Mouse (Mus musculus) liver, embryonic 16.5 days (tissue): Measurements from ENCODE around the gene Rbpj. TPM values are rescaled to one million over a fixed set of nuclear protein-coding genes. Genes with fewer than 3 reads are reported as not detected.

Experiments used
- ATAC-seq: fragments of 200-750 bp; cut with Nextera tagmentation; 2 replicates; pipeline ENCODE4 v1.8.0; 2017; ENCODE audit warnings: low read depth, mild to moderate bottlenecking, moderate number of reproducible peaks, moderate library complexity
- H3K27ac ChIP-seq: fragments of 300-500 bp; sonication (generic); 2 replicates; pipeline ENCODE4 v1.5.1; 2014; ENCODE audit warnings: mild to moderate bottlenecking, low read length
- H3K27me3 ChIP-seq: fragments of 300-500 bp; sonication (generic); 2 replicates; pipeline ENCODE4 v1.6.1; 2014; ENCODE audit warnings: low read depth, low read length, mixed read lengths; ENCODE audit not compliant: control insufficient read depth, insufficient read depth
- H3K36me3 ChIP-seq: fragments of 300-500 bp; sonication (generic); 2 replicates; pipeline ENCODE4 v1.6.1; 2014; ENCODE audit warnings: mild to moderate bottlenecking; ENCODE audit not compliant: control insufficient read depth, insufficient read depth
- H3K4me1 ChIP-seq: fragments of 300-500 bp; sonication (generic); 2 replicates; pipeline ENCODE4 v1.6.1; 2014; ENCODE audit warnings: low read depth, low read length, mixed read lengths; ENCODE audit not compliant: control insufficient read depth
- H3K4me2 ChIP-seq: fragments of 300-500 bp; sonication (generic); 2 replicates; pipeline ENCODE4 v1.6.1; 2014; ENCODE audit warnings: low read depth, low read length, mixed read lengths
- H3K4me3 ChIP-seq: fragments of 300-500 bp; sonication (generic); 2 replicates; pipeline ENCODE4 v1.5.1; 2014; ENCODE audit warnings: low read depth, mild to moderate bottlenecking, low read length
- H3K9ac ChIP-seq: fragments of 300-500 bp; sonication (generic); 2 replicates; pipeline ENCODE4 v1.6.1; 2014; ENCODE audit warnings: low read depth, low read length
- H3K9me3 ChIP-seq: fragments of 300-500 bp; sonication (generic); replicated peaks from 2 replicates; pipeline ENCODE4 v1.6.1; 2016; ENCODE audit warnings: low read length; ENCODE audit not compliant: control insufficient read depth
- WGBS: fragments of 180-500 bp; shearing (Covaris S2); extraction: QIAGEN DNeasy Blood & Tissue Kit; methylation state at CpG from one replicate; pipeline ENCODE4 v1.1.7; 2014; ENCODE audit not compliant: insufficient replicate concordance; 5-methylcytosine and 5-hydroxymethylcytosine counted together
- polyA plus RNA-seq: library from polyadenylated mRNA; unstranded; fragments of >200 nt; fragmentation: Nextera tagmentation; extraction: Ambion mirVana; gene quantifications from 2 replicates; pipeline ENCODE4 v1.2.1, GENCODE M21; 2015

Gene Rbpj
- polyA plus RNA-seq, result 5.9 and 6.9 TPM in 2 replicates

DNA sequence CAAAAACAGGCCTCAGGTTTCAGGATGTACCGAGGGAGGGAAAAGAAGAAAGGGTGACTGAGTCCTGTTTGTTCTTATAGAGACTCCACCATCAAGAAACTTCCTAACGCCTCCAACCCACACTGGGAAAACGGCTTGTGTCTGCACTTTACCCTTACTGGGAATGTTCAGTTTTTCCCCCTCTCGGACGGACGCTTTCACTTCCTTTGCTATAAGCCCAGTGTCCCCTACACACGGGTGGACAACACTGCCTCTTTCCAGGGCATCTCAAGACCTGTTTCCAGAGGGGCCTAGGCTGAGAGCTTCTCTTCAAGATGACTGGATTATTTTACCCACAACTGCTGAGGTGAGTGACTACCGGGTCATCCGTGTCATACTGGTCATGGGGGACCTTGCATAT lies at the start of gene Rbpj:
Rbpj (plus strand) TSS at position 270 of the 400 bp plus-strand sequence.
- 71% methylated on average over 9 of the region's 9 CpGs for WGBS
- Histone ChIP-seq H3K4me2 (no peak within 1 kb of the TSS), H3K27ac (no peak within 1 kb of the TSS), H3K9me3 (no peaks in the 10 kb centered on the region), H3K27me3 (no peaks in the 10 kb centered on the region), H3K9ac (no peak within 1 kb of the TSS), H3K4me1 (no peaks in the 10 kb centered on the region), H3K4me3 (no peak within 1 kb of the TSS), H3K36me3 (no peaks in the 10 kb centered on the region)
- no peak for ATAC-seq

- H3K4me3 ChIP-seq, result no peak overlapping the region
- 22% methylated on average over 1 of the region's 1 CpGs for WGBS
These were observed 45.2 kb upstream of the Rbpj start for GRCm38 (mm10) chr5:53420777-53421176.

GRCm38 (mm10) chr5:53421291-53421690 lies 44.7 kb upstream of the Rbpj start:
- Histone ChIP-seq H3K4me3 (no peak overlapping the region), H3K36me3 (no peaks in the 10 kb centered on the region), H3K9ac (no peak overlapping the region), H3K4me2 (no peak overlapping the region), H3K9me3 (no peaks in the 10 kb centered on the region), H3K27me3 (no peaks in the 10 kb centered on the region), H3K4me1 (no peaks in the 10 kb centered on the region), H3K27ac (no peak overlapping the region)
- WGBS, result 12% methylated on average over 4 of the region's 4 CpGs
- ATAC-seq, result no peak

More at GRCm38 (mm10) chr5:53420777-53421176, 45.2 kb upstream of the Rbpj start:
- H3K4me2 ChIP-seq, result no peak overlapping the region
- H3K36me3 ChIP-seq, result no peaks in the 10 kb centered on the region
- H3K4me1 ChIP-seq, result no peaks in the 10 kb centered on the region
- no peaks in the 10 kb centered on the region for H3K9me3 ChIP-seq
- H3K9ac ChIP-seq, result no peak overlapping the region
- no peak for ATAC-seq
- H3K27ac ChIP-seq, result no peak overlapping the region
- H3K27me3 ChIP-seq, result no peaks in the 10 kb centered on the region

GRCm38 (mm10) chr5:53427411-53427810 lies 38.5 kb upstream of the Rbpj start:
- 56% methylated on average over 4 of the region's 4 CpGs for WGBS
- H3K27me3 ChIP-seq, result no peaks in the 10 kb centered on the region
- H3K4me3 ChIP-seq, result no peak overlapping the region
- no peak overlapping the region for H3K27ac ChIP-seq
- no peaks in the 10 kb centered on the region for H3K9me3 ChIP-seq
- no peak overlapping the region for H3K4me2 ChIP-seq
- no peaks in the 10 kb centered on the region for H3K36me3 ChIP-seq
- no peaks in the 10 kb centered on the region for H3K4me1 ChIP-seq
- no peak for ATAC-seq
- H3K9ac ChIP-seq, result no peak overlapping the region

DNA sequence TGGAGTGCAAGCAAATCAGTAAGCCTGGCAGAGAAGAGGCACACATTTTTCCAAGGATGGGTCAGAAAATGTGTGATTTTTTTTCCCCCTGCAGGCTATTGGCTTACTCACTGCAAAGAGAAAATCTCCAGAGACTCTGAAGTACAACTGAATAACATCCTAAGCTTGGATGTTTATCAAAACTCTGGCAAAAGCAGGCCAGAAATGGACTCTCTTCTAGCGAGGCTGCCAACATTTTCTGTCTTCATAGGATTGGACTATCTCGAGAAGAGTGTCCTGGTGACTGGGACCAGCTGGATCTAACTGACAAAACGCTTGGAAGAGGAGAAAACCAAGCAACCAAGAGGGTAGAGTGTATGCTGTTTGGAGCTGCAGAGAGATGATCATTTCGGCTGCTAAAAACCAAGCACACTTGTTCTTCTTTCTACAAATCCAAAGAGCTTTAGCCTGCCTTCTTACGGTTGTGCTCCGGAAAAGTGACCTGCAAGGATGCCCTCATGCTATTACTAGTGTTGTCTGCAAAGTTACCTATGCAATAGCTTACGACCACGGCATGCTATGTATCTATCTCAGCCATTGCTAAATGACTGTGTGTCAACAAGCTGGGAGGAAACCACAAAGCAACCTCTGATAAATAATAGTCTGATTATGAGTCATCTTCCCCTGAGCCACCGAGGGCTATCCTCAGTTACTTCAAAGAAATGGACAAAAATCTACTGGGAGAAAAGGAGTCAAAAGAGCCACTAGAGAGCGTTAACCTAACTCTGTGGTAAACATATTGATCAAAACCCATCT lies 36.1 kb upstream of the Rbpj start:
- Histone ChIP-seq H3K36me3 (no peaks in the 10 kb centered on the region), H3K4me1 (no peaks in the 10 kb centered on the region), H3K9me3 (no peaks in the 10 kb centered on the region), H3K27ac (no peak overlapping the region), H3K4me3 (no peak overlapping the region), H3K27me3 (no peaks in the 10 kb centered on the region), H3K4me2 (no peak overlapping the region), H3K9ac (no peak overlapping the region)
- WGBS, result 37% methylated on average over 10 of the region's 10 CpGs
- no peak for ATAC-seq

DNA sequence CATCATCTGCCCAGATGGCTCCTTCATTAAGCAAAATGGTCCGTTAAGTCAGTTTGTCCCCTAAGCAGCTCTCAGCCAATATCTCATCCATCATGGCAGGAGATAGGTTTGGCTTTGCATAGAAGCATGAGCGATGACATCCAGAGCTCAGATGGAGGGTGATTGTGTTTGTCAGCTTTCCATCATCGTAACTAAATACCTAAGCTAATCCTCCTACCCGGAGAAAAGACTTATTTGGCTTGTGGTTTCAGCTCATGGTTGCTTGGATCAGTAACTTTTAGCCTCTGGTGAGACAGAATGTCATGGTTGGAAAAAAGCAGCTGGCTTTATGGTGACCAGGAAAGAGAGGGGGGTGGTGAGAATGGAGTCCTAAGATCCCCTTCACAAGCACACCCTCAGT lies 33.5 kb upstream of the Rbpj start:
- no peaks in the 10 kb centered on the region for H3K9me3 ChIP-seq
- no peak for ATAC-seq
- 69% methylated on average over 4 of the region's 4 CpGs for WGBS

GRCm38 (mm10) chr5:53436905-53437632 lies 28.9 kb upstream of the Rbpj start:
- H3K36me3 ChIP-seq, result no peaks in the 10 kb centered on the region
- H3K9me3 ChIP-seq, result no peaks in the 10 kb centered on the region
- H3K9ac ChIP-seq, result no peak overlapping the region
- H3K4me1 ChIP-seq, result no peaks in the 10 kb centered on the region
- H3K27me3 ChIP-seq, result no peaks in the 10 kb centered on the region
- H3K27ac ChIP-seq, result no peak overlapping the region
- no peak overlapping the region for H3K4me2 ChIP-seq
- WGBS, result 55% methylated on average over 6 of the region's 6 CpGs
- no peak overlapping the region for H3K4me3 ChIP-seq
- ATAC-seq, result peak; percentile 54

More for the DNA sequence above, 33.5 kb upstream of the Rbpj start:
- H3K27me3 ChIP-seq, result no peaks in the 10 kb centered on the region
- no peak overlapping the region for H3K4me3 ChIP-seq
- H3K4me2 ChIP-seq, result no peak overlapping the region
- no peaks in the 10 kb centered on the region for H3K4me1 ChIP-seq
- H3K36me3 ChIP-seq, result no peaks in the 10 kb centered on the region
- no peak overlapping the region for H3K27ac ChIP-seq
- no peak overlapping the region for H3K9ac ChIP-seq

- Histone ChIP-seq H3K4me3 (no peak overlapping the region), H3K27ac (no peak overlapping the region), H3K4me2 (no peak overlapping the region), H3K9ac (no peak overlapping the region), H3K9me3 (no peaks in the 10 kb centered on the region), H3K27me3 (no peaks in the 10 kb centered on the region), H3K36me3 (no peaks in the 10 kb centered on the region), H3K4me1 (no peaks in the 10 kb centered on the region)
- WGBS, result 46% methylated on average over 4 of the region's 4 CpGs
- ATAC-seq, result no peak
These were observed 28.2 kb upstream of the Rbpj start for GRCm38 (mm10) chr5:53437767-53438166.

DNA sequence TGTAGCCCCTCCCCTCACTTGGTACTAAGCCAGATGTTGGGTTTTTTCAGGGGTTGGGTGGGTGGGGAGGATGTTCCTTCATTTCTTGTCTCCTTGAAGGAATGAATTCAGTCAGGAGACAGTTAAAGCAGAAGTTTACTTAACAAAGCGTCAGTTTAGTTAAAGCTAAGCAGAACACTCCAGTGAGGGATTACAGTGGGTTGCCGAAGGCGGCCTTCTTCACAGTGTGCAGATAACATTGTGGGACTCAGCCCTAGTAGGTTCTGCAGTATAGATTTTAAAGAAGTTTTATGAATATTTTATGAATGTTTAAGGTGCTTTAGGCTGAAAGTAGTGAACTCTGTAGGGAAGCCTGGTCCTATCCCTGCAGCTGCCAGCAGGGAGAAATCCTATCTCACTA lies 27.7 kb upstream of the Rbpj start:
- no peaks in the 10 kb centered on the region for H3K9me3 ChIP-seq
- 65% methylated on average over 3 of the region's 3 CpGs for WGBS
- ATAC-seq, result no peak
- H3K4me1 ChIP-seq, result no peaks in the 10 kb centered on the region
- H3K27ac ChIP-seq, result no peak overlapping the region
- H3K27me3 ChIP-seq, result no peaks in the 10 kb centered on the region
- H3K4me2 ChIP-seq, result no peak overlapping the region
- H3K9ac ChIP-seq, result no peak overlapping the region
- no peak overlapping the region for H3K4me3 ChIP-seq
- no peaks in the 10 kb centered on the region for H3K36me3 ChIP-seq
